Mouse (Mus musculus): ENCODE measurements around the gene Platr17. TPM values are rescaled to one million over a fixed set of nuclear protein-coding genes. Genes with fewer than 3 reads are reported as not detected.

Gene Platr17
- polyA plus RNA-seq, 1 experiment from 2014 or later: 0.30 TPM

DNA sequence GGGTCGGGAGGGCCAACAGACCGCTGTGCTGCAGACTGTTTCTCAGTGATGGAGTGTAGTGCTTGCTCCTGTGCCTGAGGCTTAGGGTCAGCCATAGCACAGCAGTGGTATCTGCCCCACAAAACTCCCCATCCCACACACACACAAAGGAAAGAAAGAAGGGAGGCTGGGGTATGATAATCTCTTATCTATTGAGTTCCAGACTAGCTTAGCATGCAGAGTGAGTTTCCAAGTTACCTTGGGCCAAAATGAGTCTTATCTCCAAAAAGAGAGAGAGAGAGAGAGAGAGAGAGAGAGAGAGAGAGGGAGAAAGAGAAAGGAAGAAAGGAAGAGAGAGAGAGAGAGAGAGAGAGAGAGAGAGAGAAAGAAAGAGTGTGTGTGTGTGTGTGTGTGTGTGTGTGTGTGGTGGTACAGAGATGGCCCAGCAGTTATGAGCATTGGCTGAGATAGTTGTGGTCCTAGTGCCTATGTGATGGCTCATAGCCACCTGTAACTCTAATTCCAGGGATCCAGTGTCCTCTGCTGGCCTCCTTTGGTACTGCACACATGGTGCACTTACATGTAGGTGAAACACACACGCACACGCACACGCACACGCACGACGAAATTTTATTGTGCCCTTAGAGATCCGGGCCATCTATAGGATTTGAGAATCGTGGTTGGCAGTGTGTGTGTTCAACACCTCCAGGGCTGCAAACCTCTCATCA lies 19.8 kb downstream of the Platr17 start:
- no peak for ATAC-seq (replicated peaks; ENCODE audit: extremely low read depth, insufficient read depth, low FRiP score)
- Histone ChIP-seq H3K9me3 (replicated peaks; ENCODE audit: control insufficient read depth, low read length) (no peaks in the 10 kb centered on the region), H3K9ac (ENCODE audit: low read length) (no peak overlapping the region), H3K4me1 (ENCODE audit: control insufficient read depth, insufficient read depth, low read length) (peaks cover 7% of the 10 kb centered on the region; the same call in 1 of the 2 replicates), H3K4me3 (ENCODE audit: low read length) (no peak overlapping the region), H3K36me3 (ENCODE audit: control insufficient read depth, insufficient read depth) (0 out of 2 replicates have a peak, but pooled peaks cover 3% of the 10 kb centered on the region), H3K27me3 (ENCODE audit: control insufficient read depth, insufficient read depth, low read length) (no peaks in the 10 kb centered on the region), H3K4me2 (ENCODE audit: low read depth, low read length) (no peak overlapping the region), H3K27ac (ENCODE audit: low read length) (no peak overlapping the region)
- 82% methylated on average over 10 of the region's 10 CpGs for WGBS

GRCm38 (mm10) chr17:33925406-33926116 lies 20.6 kb downstream of the Platr17 start:
- Histone ChIP-seq H3K27ac (ENCODE audit: low read length) (no peak overlapping the region), H3K4me1 (ENCODE audit: control insufficient read depth, insufficient read depth, low read length) (peaks cover 7% of the 10 kb centered on the region), H3K9ac (ENCODE audit: low read length) (no peak overlapping the region), H3K9me3 (replicated peaks; ENCODE audit: control insufficient read depth, low read length) (no peaks in the 10 kb centered on the region), H3K4me2 (ENCODE audit: low read depth, low read length) (no peak overlapping the region), H3K4me3 (ENCODE audit: low read length) (no peak overlapping the region), H3K36me3 (ENCODE audit: control insufficient read depth, insufficient read depth) (0 out of 2 replicates have a peak, but pooled peaks cover 3% of the 10 kb centered on the region), H3K27me3 (ENCODE audit: control insufficient read depth, insufficient read depth, low read length) (no peaks in the 10 kb centered on the region)
- no peak for ATAC-seq (replicated peaks; ENCODE audit: extremely low read depth, insufficient read depth, low FRiP score)
- 81% methylated on average over 21 of the region's 21 CpGs for WGBS

GRCm38 (mm10) chr17:33926207-33926932 lies 21.4 kb downstream of the Platr17 start:
- 76% methylated on average over 17 of the region's 17 CpGs for WGBS
- Histone ChIP-seq H3K36me3 (ENCODE audit: control insufficient read depth, insufficient read depth) (0 out of 2 replicates have a peak, but pooled peaks cover 3% of the 10 kb centered on the region), H3K27me3 (ENCODE audit: control insufficient read depth, insufficient read depth, low read length) (no peaks in the 10 kb centered on the region), H3K4me2 (ENCODE audit: low read depth, low read length) (no peak overlapping the region), H3K9me3 (replicated peaks; ENCODE audit: control insufficient read depth, low read length) (no peaks in the 10 kb centered on the region), H3K4me3 (ENCODE audit: low read length) (no peak overlapping the region), H3K27ac (ENCODE audit: low read length) (no peak overlapping the region), H3K4me1 (ENCODE audit: control insufficient read depth, insufficient read depth, low read length) (peaks cover 15% of the 10 kb centered on the region), H3K9ac (ENCODE audit: low read length) (no peak overlapping the region)
- ATAC-seq (replicated peaks; ENCODE audit: extremely low read depth, insufficient read depth, low FRiP score): no peak

- peak overlapping the region; percentile 64 for H3K4me3 ChIP-seq (ENCODE audit: low read length)
- H3K9me3 ChIP-seq (replicated peaks; ENCODE audit: control insufficient read depth, low read length): no peaks in the 10 kb centered on the region
- peak overlapping the region; percentile 97 for H3K4me2 ChIP-seq (ENCODE audit: low read depth, low read length)
- no peaks in the 10 kb centered on the region for H3K27me3 ChIP-seq (ENCODE audit: control insufficient read depth, insufficient read depth, low read length)
- WGBS: 55% methylated on average over 21 of the region's 21 CpGs
- H3K4me1 ChIP-seq (ENCODE audit: control insufficient read depth, insufficient read depth, low read length): peaks cover 16% of the 10 kb centered on the region
- peaks cover 8% of the 10 kb centered on the region for H3K36me3 ChIP-seq (ENCODE audit: control insufficient read depth, insufficient read depth)
- ATAC-seq (replicated peaks; ENCODE audit: extremely low read depth, insufficient read depth, low FRiP score): no peak
- H3K9ac ChIP-seq (ENCODE audit: low read length): peak overlapping the region; percentile 79
- no peak overlapping the region for H3K27ac ChIP-seq (ENCODE audit: low read length)
Observed at GRCm38 (mm10) chr17:33928251-33928947, 23.5 kb downstream of the Platr17 start.

DNA sequence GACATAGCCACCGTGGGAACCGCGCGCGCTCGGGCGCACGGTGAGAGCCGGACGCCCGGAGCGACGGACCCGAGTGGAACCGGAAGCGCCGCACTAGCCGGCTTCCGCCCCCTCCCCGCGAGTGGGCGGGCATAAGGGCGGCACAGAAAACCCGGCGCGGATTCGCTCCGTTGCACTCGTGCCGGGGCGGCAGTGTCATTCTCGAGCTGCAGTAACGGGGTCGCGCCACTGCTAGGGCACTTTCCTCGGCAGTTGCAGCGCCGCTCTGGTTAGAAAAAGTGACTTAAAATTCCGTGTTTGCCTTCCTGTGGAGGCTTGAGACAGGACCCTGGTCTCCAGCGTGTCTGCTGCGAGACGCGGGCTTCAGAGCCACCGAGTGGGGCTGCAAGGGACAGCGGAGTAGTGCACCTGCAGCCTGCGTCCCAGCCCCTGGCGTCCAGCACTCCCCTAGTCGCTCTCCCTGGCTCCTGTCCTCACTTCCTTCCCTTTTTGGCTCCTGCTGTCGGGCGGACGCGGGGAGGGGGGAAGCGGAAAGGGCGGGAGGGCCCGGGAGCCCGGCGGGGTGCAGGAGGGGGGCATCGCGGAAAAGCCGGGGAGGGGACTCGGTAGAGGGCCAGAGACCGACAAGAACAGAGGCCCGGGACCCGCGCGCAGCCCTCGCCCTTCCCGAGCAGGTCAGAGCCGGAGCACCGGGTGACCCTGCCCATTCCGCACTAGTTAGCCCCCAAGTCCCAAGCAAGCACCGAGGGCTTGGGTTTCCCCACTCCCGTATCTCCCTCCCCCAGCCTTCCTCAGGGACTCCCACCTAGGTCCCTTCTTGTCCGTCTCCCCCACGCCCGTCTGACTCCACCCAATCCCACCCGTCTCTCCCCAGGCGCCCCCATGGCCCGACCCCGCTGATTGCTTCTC lies 24.7 kb downstream of the Platr17 start, which contains the start of gene Rgl2:
Rgl2 (plus strand) TSS at position 173 of the 909 bp plus-strand sequence.
- H3K9me3 ChIP-seq (replicated peaks; ENCODE audit: control insufficient read depth, low read length): no peaks in the 10 kb centered on the region
- H3K9ac ChIP-seq (ENCODE audit: low read length): peak within 1 kb of the TSS; percentile 79
- H3K4me2 ChIP-seq (ENCODE audit: low read depth, low read length): peak within 1 kb of the TSS; percentile 97
- peaks cover 13% of the 10 kb centered on the region for H3K36me3 ChIP-seq (ENCODE audit: control insufficient read depth, insufficient read depth)
- H3K27me3 ChIP-seq (ENCODE audit: control insufficient read depth, insufficient read depth, low read length): no peaks in the 10 kb centered on the region
- peak within 1 kb of the TSS; percentile 64 for H3K4me3 ChIP-seq (ENCODE audit: low read length)
- peak within 1 kb of the TSS; percentile 100 for H3K27ac ChIP-seq (ENCODE audit: low read length)
- WGBS: under 1% methylated on average over 76 of the region's 80 CpGs
- H3K4me1 ChIP-seq (ENCODE audit: control insufficient read depth, insufficient read depth, low read length): peaks cover 16% of the 10 kb centered on the region
- ATAC-seq (replicated peaks; ENCODE audit: extremely low read depth, insufficient read depth, low FRiP score): peak; percentile 82

DNA sequence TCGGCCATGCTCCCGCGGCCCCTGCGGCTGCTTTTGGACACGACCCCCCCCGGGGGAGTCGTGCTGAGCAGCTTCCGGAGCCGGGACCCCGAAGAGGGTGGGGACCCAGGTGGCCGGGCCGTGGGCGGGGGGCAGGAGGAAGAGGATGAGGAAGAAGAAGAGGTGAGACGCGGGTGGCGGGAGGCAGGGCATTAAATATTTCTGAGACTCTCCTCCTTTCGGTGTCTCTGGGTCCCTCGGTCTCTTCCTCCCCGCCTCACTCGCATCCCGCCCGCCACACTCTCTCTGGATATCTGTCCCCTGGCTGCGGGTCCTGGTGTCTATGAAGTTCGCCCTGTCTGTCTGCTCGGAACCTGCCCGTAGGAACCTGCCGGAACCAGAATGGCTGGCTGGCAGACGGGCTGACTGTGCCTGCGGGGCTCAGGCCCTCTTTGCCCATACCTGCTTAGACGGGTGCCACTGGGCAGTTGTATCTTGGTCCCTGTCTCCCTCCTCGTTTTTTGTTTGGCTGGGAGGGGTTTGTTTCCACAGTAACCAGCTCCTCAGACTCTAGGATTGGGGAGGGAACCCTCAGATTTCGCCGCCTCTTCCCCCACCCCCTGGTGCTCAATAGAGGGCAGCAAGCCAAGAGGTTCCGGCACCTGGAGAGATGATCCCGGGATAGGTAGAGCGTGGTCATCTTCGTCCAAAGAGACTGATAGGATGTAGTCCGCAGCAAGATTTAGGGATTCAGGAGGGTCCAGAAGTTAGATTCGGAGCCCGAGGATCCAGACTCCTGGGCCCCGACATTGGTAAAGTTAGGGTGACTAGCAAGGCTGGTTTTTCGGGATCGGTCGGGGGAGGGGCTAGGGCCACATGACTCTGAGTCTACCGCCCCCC lies 25.6 kb downstream of the Platr17 start:
- Histone ChIP-seq H3K27me3 (ENCODE audit: control insufficient read depth, insufficient read depth, low read length) (no peaks in the 10 kb centered on the region), H3K9me3 (replicated peaks; ENCODE audit: control insufficient read depth, low read length) (no peaks in the 10 kb centered on the region), H3K4me2 (ENCODE audit: low read depth, low read length) (peak overlapping the region; percentile 97), H3K4me1 (ENCODE audit: control insufficient read depth, insufficient read depth, low read length) (peaks cover 16% of the 10 kb centered on the region), H3K4me3 (ENCODE audit: low read length) (peak overlapping the region; percentile 64), H3K36me3 (ENCODE audit: control insufficient read depth, insufficient read depth) (peaks cover 16% of the 10 kb centered on the region), H3K27ac (ENCODE audit: low read length) (peak overlapping the region; percentile 100), H3K9ac (ENCODE audit: low read length) (peak overlapping the region; percentile 79)
- WGBS: under 1% methylated on average over 45 of the region's 45 CpGs
- ATAC-seq (replicated peaks; ENCODE audit: extremely low read depth, insufficient read depth, low FRiP score): peak; percentile 5; the same call in 1 of the 2 replicates

GRCm38 (mm10) chr17:33931159-33931866 lies 26.4 kb downstream of the Platr17 start:
- no peaks in the 10 kb centered on the region for H3K9me3 ChIP-seq (replicated peaks; ENCODE audit: control insufficient read depth, low read length)
- peaks cover 22% of the 10 kb centered on the region for H3K36me3 ChIP-seq (ENCODE audit: control insufficient read depth, insufficient read depth)
- peak overlapping the region; percentile 64 for H3K4me3 ChIP-seq (ENCODE audit: low read length)
- 51% methylated on average over 18 of the region's 18 CpGs for WGBS
- H3K4me2 ChIP-seq (ENCODE audit: low read depth, low read length): peak overlapping the region; percentile 97
- ATAC-seq (replicated peaks; ENCODE audit: extremely low read depth, insufficient read depth, low FRiP score): no peak
- H3K27ac ChIP-seq (ENCODE audit: low read length): no peak overlapping the region
- H3K27me3 ChIP-seq (ENCODE audit: control insufficient read depth, insufficient read depth, low read length): no peaks in the 10 kb centered on the region
- peak overlapping the region; percentile 79 for H3K9ac ChIP-seq (ENCODE audit: low read length)
- peaks cover 16% of the 10 kb centered on the region for H3K4me1 ChIP-seq (ENCODE audit: control insufficient read depth, insufficient read depth, low read length)

Data from heart, embryonic 16.5 days (tissue).